Mouse (Mus musculus) hindbrain, embryonic 10.5 days (tissue): ENCODE data around the gene Pih1d1. TPM values are rescaled to one million over a fixed set of nuclear protein-coding genes. Genes with fewer than 3 reads are reported as not detected.

ENCODE experiments used
- DNase-seq: peaks from one replicate; pipeline ENCODE4 v3.0.0-alpha.2; 2017; ENCODE audit warnings: low spot score
- H3K27ac ChIP-seq: fragments of 300-500 bp; sonication (generic); 2 replicates; pipeline ENCODE4 v1.5.1; 2016; ENCODE audit warnings: mild to moderate bottlenecking, moderate library complexity
- H3K27me3 ChIP-seq: fragments of 300-500 bp; sonication (generic); 2 replicates; pipeline ENCODE4 v1.6.1; 2016; ENCODE audit warnings: mild to moderate bottlenecking; ENCODE audit not compliant: poor library complexity, insufficient read depth, severe bottlenecking
- H3K36me3 ChIP-seq: fragments of 300-500 bp; sonication (generic); 2 replicates; pipeline ENCODE4 v1.6.1; 2016; ENCODE audit warnings: mild to moderate bottlenecking, moderate library complexity
- H3K4me1 ChIP-seq: fragments of 300-500 bp; sonication (generic); replicated peaks from 2 replicates; pipeline ENCODE4 v1.6.1; 2016; ENCODE audit warnings: mild to moderate bottlenecking
- H3K4me3 ChIP-seq: fragments of 300-500 bp; sonication (generic); 2 replicates; pipeline ENCODE4 v1.5.1; 2016; ENCODE audit warnings: mild to moderate bottlenecking, moderate library complexity
- H3K9me3 ChIP-seq: fragments of 300-500 bp; sonication (generic); 2 replicates; pipeline ENCODE4 v1.6.1; 2016; ENCODE audit warnings: mild to moderate bottlenecking, moderate library complexity
- WGBS: fragments of 180-500 bp; shearing (Covaris S2); methylation state at CpG from one replicate; pipeline ENCODE4 v1.1.7; 2016; 5-methylcytosine and 5-hydroxymethylcytosine counted together
- polyA plus RNA-seq: library from polyadenylated mRNA; unstranded; fragments of >200 nt; fragmentation: Nextera tagmentation; extraction: Ambion mirVana; gene quantifications from 2 replicates; pipeline ENCODE4 v1.2.1, GENCODE M21; 2016

The Pih1d1 gene
- polyA plus RNA-seq, 1 experiment from 2014 or later = 116 TPM

- WGBS = 2% methylated on average over 17 of the region's 17 CpGs
- peak; percentile 78 for DNase-seq
- H3K4me1 ChIP-seq = peaks cover 56% of the 10 kb centered on the region
- H3K9me3 ChIP-seq = no peaks in the 10 kb centered on the region
- H3K4me3 ChIP-seq = peak overlapping the region; percentile 90
- peaks cover 32% of the 10 kb centered on the region for H3K36me3 ChIP-seq
- peak overlapping the region; percentile 100 for H3K27ac ChIP-seq
- H3K27me3 ChIP-seq = peaks cover 7% of the 10 kb centered on the region
These were observed 24.8 kb upstream of the Pih1d1 start for GRCm38 (mm10) chr7:45129318-45129717.

- peaks cover 55% of the 10 kb centered on the region for H3K4me1 ChIP-seq
- H3K9me3 ChIP-seq = no peaks in the 10 kb centered on the region
- H3K4me3 ChIP-seq = peak overlapping the region; percentile 90
- H3K27me3 ChIP-seq = peaks cover 13% of the 10 kb centered on the region
- H3K27ac ChIP-seq = peak overlapping the region; percentile 100
- peaks cover 31% of the 10 kb centered on the region for H3K36me3 ChIP-seq
- 44% methylated on average over 15 of the region's 15 CpGs for WGBS
- DNase-seq = no peak
These were observed 24.2 kb upstream of the Pih1d1 start for GRCm38 (mm10) chr7:45129776-45130512.

- peaks cover 12% of the 10 kb centered on the region for H3K36me3 ChIP-seq
- peak overlapping the region; percentile 9; the same call in 1 of the 2 replicates for H3K27ac ChIP-seq
- H3K27me3 ChIP-seq = peaks cover 26% of the 10 kb centered on the region
- 77% methylated on average over 11 of the region's 11 CpGs for WGBS
- no peak overlapping the region for H3K4me3 ChIP-seq
- H3K9me3 ChIP-seq = no peaks in the 10 kb centered on the region
- DNase-seq = no peak
- peaks cover 47% of the 10 kb centered on the region for H3K4me1 ChIP-seq
These were observed 22.3 kb upstream of the Pih1d1 start for GRCm38 (mm10) chr7:45131850-45132249.

- peaks cover 40% of the 10 kb centered on the region for H3K27me3 ChIP-seq
- no peak for DNase-seq
- H3K36me3 ChIP-seq = no peaks in the 10 kb centered on the region
- H3K27ac ChIP-seq = no peak overlapping the region
- peaks cover 40% of the 10 kb centered on the region for H3K4me1 ChIP-seq
- no peak overlapping the region for H3K4me3 ChIP-seq
- H3K9me3 ChIP-seq = no peaks in the 10 kb centered on the region
- WGBS = 73% methylated on average over 8 of the region's 8 CpGs
These were observed 20.5 kb upstream of the Pih1d1 start for GRCm38 (mm10) chr7:45133446-45134159.

- DNase-seq = no peak
- Histone ChIP-seq H3K4me3 (peak overlapping the region; percentile 19), H3K36me3 (no peaks in the 10 kb centered on the region), H3K9me3 (no peaks in the 10 kb centered on the region), H3K27me3 (peaks cover 40% of the 10 kb centered on the region), H3K27ac (no peak overlapping the region), H3K4me1 (peaks cover 33% of the 10 kb centered on the region)
- WGBS = 5% methylated on average over 12 of the region's 12 CpGs
These were observed 19.5 kb upstream of the Pih1d1 start for GRCm38 (mm10) chr7:45134544-45135026.

- H3K4me3 ChIP-seq = peak overlapping the region; percentile 66
- 79% methylated on average over 3 of the region's 3 CpGs for WGBS
These were observed 18.7 kb upstream of the Pih1d1 start for GRCm38 (mm10) chr7:45135370-45135769.

GRCm38 (mm10) chr7:45135993-45136567 lies 18.0 kb upstream of the Pih1d1 start, which contains the start of the genes Gm45713 and Flt3l:
Gene Gm45713, minus strand, starts transcription at chr7:45136231.
Gene Flt3l, minus strand, starts transcription at chr7:45136432.
- Histone ChIP-seq H3K36me3 (no peaks in the 10 kb centered on the region), H3K27ac (peak within 1 kb of the TSS; percentile 82), H3K4me1 (peaks cover 29% of the 10 kb centered on the region), H3K27me3 (peaks cover 40% of the 10 kb centered on the region), H3K9me3 (no peaks in the 10 kb centered on the region), H3K4me3 (peak within 1 kb of the TSS; percentile 66)
- peak; percentile 84 for DNase-seq
- WGBS = 4% methylated on average over 29 of the region's 29 CpGs

More at GRCm38 (mm10) chr7:45135370-45135769, 18.7 kb upstream of the Pih1d1 start:
- peak overlapping the region; percentile 82; the same call in 1 of the 2 replicates for H3K27ac ChIP-seq
- H3K4me1 ChIP-seq = peaks cover 29% of the 10 kb centered on the region
- DNase-seq = no peak
- peaks cover 40% of the 10 kb centered on the region for H3K27me3 ChIP-seq
- no peaks in the 10 kb centered on the region for H3K9me3 ChIP-seq
- no peaks in the 10 kb centered on the region for H3K36me3 ChIP-seq

- H3K27ac ChIP-seq = no peak overlapping the region
These were observed 16.7 kb upstream of the Pih1d1 start for GRCm38 (mm10) chr7:45137171-45138006.

GRCm38 (mm10) chr7:45138403-45138802 lies 15.7 kb upstream of the Pih1d1 start:
- Histone ChIP-seq H3K27ac (no peak overlapping the region), H3K4me1 (peaks cover 29% of the 10 kb centered on the region), H3K36me3 (peaks cover 22% of the 10 kb centered on the region), H3K4me3 (no peak overlapping the region), H3K27me3 (peaks cover 40% of the 10 kb centered on the region), H3K9me3 (no peaks in the 10 kb centered on the region)
- 86% methylated on average over 1 of the region's 1 CpGs for WGBS
- no peak for DNase-seq

More at GRCm38 (mm10) chr7:45137171-45138006, 16.7 kb upstream of the Pih1d1 start:
- Histone ChIP-seq H3K9me3 (no peaks in the 10 kb centered on the region), H3K36me3 (peaks cover 12% of the 10 kb centered on the region), H3K4me3 (no peak overlapping the region), H3K27me3 (peaks cover 40% of the 10 kb centered on the region), H3K4me1 (peaks cover 29% of the 10 kb centered on the region)
- DNase-seq = no peak
- WGBS = 81% methylated on average over 12 of the region's 12 CpGs

GRCm38 (mm10) chr7:45139904-45140723 lies 14.0 kb upstream of the Pih1d1 start:
- Histone ChIP-seq H3K27ac (no peak overlapping the region), H3K4me1 (peaks cover 16% of the 10 kb centered on the region), H3K4me3 (no peak overlapping the region), H3K36me3 (peaks cover 39% of the 10 kb centered on the region), H3K9me3 (no peaks in the 10 kb centered on the region), H3K27me3 (peaks cover 25% of the 10 kb centered on the region)
- no peak for DNase-seq
- 88% methylated on average over 8 of the region's 8 CpGs for WGBS

- Histone ChIP-seq H3K4me3 (no peak overlapping the region), H3K4me1 (peaks cover 7% of the 10 kb centered on the region), H3K27me3 (peaks cover 14% of the 10 kb centered on the region), H3K36me3 (peaks cover 51% of the 10 kb centered on the region), H3K27ac (no peak overlapping the region), H3K9me3 (no peaks in the 10 kb centered on the region)
- 89% methylated on average over 3 of the region's 3 CpGs for WGBS
- no peak for DNase-seq
These were observed 12.8 kb upstream of the Pih1d1 start for GRCm38 (mm10) chr7:45141319-45141718.
